Mouse (Mus musculus): ENCODE results near the gene Gba2. TPM values are rescaled to one million over a fixed set of nuclear protein-coding genes. Genes with fewer than 3 reads are reported as not detected.

The Gba2 gene
- total RNA-seq, 2 experiments from 2014 or later, result 58.8 to 65.2 TPM

DNA sequence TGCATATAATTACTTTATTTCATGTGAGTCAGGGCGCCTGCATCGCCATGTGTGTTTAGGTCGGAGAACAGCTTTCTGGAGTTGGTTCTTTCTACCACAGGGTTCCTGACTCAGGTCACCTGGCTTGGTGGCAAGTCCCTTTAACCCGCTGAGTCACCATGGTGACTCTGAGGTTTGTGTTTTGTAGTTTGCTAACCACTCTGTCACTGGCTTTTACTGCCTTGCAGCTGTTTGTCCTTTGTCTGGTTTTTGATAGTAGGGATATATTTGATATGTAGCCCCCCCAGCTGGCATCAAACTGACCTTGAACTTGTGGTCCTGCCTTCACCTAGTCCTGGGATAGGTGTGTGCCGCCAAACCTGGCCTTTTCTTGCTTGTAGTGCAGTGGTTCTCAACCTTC lies 3.6 kb upstream of the Gba2 start:
- DNase-seq (ENCODE audit: low spot score in 2 of 2), result no peak

DNA sequence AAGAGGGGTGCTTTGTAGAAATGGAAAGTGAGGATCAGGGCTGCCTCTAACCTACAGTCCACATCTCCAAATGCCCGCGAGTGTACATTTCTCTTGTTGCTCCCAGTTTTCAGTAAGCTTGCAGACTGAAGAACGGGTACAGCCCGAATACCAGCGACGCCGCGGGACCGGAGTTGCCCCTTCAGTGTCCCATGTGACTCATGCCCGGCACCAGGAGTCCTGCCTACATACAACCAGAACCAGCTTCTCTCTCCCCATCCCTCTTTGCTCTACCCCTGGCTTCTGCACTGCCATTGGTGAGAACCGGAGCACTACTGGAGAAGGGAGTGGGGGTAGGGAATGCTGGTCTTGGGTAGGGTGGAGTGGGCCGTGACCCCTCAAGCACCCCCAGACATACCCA lies 2.7 kb upstream of the Gba2 start:
- no peak for DNase-seq (ENCODE audit: low spot score in 2 of 2)

DNA sequence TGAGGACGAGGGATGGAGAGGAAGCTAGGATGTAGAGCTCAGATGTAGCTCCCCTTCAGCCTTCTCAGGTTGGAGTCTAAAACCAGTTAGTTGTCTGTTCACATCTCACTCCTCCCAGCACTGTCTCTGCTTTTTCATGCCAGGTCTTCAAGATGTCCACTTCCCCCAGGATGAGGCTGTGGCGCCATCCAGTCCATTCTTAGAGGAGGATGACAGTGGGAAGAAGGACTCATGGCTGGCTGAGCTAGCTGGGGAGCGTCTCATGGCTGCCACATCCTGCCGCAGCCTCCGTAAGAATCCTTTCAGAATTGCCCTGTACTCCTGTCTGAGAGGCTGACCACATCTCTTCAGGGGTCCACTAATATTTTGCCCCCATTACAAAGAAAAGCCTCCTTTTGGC lies 2.0 kb upstream of the Gba2 start:
- no peak for DNase-seq (ENCODE audit: low spot score in 2 of 2)

DNA sequence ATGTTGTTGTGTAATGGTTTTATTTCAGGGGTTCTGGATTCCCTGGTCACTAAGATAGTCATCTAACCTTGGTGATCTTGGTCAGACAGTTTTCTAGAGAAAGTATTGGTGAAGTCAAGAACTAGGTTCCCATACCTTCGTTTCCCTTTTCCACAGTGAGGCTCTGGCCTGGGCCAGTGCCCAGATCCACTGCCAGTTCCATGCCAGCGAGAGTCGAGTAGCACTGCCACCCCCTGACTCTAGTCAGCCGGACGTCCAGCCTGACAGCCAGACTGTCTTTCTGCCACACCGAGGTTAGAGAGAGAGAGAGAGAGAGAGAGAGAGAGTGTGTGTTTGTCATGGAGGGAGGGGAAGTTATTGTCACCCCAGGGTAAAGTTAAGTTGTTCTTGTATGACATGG lies 1.1 kb upstream of the Gba2 start:
- no peak for DNase-seq (ENCODE audit: low spot score in 2 of 2)

- no peak for DNase-seq (ENCODE audit: low spot score in 2 of 2)
These were observed 583 bp upstream of the Gba2 start for GRCm38 (mm10) chr4:43579256-43579655.

DNA sequence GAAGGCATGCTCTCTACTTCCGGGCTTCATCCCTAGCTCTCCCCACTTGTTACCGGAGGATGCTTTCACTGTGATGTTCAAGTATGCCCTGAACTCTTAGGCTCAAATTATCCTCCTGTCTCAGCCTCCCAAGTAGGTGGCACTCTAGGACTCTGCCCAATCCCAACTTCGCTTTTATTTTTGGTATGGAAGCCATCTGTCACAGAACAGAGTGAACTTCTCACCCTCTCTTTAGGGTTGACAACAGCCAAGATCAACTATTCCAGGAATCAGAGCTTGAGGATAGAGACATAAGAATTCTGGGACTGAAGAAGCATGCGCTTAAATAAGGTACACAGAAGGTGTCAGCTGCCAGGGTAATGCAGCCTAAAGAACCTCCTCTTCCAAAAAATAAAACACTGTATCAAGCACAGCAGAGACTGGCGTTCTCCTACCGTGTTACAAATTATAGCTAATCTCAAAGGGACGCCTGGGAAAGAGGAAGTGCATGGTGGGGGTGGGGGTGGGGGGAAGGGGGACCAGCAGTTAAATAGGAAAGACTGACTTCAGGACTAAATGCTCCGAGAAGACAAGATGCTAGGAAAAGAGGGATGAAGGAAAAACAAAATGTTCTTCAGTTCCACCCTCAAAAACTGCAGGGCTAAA lies 1.3 kb downstream of the Gba2 start:
- peak in 1 of 2 experiments; percentile 49 for DNase-seq (ENCODE audit: low spot score in 2 of 2)

DNA sequence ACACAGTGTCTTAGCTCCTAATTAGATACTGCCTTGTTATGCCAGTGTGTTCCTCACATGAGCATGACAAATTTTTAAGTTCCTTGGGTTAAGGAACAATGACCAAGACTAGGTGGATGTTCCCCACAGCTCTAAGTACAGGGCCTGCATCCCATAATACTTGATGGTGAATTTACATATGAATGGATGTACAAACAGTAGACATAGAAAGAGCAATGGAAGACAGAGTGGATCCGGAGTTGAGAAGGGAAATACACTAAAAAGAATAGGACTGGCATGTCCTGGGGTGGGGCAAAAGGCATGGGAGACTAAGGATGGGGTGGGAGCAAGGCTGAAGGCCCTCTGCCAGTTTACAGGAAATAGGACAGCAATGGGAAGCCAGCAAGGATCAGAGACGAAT lies 3.3 kb downstream of the Gba2 start:
- DNase-seq (ENCODE audit: low spot score in 2 of 2), result no peak

DNA sequence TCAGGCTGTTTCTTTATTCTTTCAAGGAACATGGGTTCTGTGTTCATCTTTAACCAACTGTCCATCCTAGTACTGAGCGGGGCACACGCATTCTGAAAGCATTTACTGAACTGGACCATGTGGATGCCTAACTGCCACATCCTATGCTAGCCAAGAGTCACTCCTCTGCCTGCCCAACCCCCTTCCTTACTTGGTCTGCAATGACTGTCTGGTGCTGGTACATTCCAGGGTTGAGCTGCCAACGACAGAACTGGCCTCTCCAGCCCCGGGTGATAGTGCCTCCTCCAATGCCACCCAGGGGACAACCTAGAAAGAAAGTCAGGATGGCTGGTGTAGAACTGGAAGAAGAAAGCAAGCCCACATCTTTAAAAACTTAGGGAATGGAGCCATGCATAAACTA lies 5.1 kb downstream of the Gba2 start:
- DNase-seq (ENCODE audit: low spot score in 2 of 2), result no peak

GRCm38 (mm10) chr4:43571395-43572045 lies 7.2 kb downstream of the Gba2 start:
- no peak for DNase-seq (ENCODE audit: low spot score in 2 of 2)

- DNase-seq (ENCODE audit: low spot score in 2 of 2), result no peak
These were observed 11.5 kb downstream of the Gba2 start for GRCm38 (mm10) chr4:43567140-43567539.

GRCm38 (mm10) chr4:43564231-43564630 lies 14.4 kb downstream of the Gba2 start:
- DNase-seq (ENCODE audit: low spot score in 2 of 2), result no peak

GRCm38 (mm10) chr4:43563601-43563875 lies 15.1 kb downstream of the Gba2 start:
- DNase-seq (ENCODE audit: low spot score in 2 of 2), result no peak

GRCm38 (mm10) chr4:43562769-43563600 lies 15.7 kb downstream of the Gba2 start:
- peak in 1 of 2 experiments; percentile 15 for DNase-seq (ENCODE audit: low spot score in 2 of 2)

DNA sequence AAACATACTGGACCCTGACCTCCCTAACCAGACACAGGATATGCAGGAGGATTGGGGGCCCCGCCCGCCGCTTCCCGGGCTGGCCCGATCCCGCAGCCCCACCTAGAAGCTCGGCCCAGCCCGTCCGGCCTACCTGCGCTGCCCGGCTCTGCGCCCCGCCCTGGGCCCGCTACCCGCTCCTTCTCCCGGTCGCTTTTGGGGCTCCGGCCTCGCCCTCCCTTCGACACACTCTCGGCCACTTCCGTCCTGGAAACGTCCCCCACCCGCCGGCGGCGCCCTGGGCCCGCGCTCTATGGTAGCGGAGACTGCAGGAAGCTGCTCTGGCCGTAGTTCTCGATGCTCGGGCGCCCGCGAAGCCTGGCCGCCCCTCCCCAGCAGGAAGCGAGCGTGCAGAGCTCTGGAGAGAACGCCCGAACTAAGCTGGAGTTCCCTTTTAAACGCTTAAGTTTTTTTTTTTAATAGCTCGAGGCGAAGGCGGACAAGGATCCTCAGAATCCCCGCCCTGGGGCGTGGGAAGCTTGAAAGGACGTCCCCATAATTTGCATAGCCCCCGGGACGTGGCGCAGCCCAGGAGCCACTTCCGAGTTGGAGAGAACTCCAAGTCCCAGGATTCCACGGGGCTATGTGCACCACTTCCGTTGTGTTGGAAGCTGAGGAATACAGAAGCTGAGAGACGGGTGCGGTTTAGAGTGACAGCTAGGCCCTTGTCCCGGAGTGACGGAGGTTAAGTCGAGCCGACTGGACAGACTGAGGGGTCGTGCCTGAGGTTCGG lies 16.5 kb downstream of the Gba2 start, which contains the start of the genes Creb3 and Tln1:
Gene Creb3, plus strand, starts transcription at position 336 of the 772 bp plus-strand sequence.
Gene Tln1, minus strand, starts transcription at position 695 of the 772 bp plus-strand sequence.
- peak; percentile 95 to 98 for DNase-seq (ENCODE audit: low spot score in 2 of 2)

DNA sequence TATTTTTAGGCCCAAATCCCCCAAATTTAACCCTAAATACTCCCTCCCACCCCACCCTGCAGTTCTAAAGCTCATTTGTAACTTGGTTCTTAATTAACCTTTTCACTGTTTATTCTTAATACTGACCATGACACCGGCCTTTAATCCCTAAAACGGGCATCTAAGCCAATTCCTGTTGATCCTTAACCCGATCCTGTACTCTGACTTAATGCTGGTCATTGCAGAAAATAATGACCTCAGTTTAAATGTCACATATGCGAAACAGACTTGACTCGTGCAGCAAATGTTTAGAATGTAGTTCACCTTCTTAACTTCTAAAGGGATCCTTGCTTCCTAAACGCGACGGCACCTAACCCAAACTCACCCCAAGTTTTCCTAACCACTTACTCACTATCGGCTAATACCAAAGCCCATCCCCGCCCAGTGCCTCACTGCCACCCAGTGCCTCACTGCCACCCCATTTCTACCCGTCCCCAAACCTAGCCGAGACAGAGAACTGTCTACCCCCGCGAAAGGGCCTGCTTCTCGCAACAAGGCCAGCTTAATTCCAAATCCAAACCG lies 17.2 kb downstream of the Gba2 start:
- no peak for DNase-seq (ENCODE audit: low spot score in 2 of 2)

GRCm38 (mm10) chr4:43560976-43561375 lies 17.7 kb downstream of the Gba2 start:
- DNase-seq (ENCODE audit: low spot score in 2 of 2), result no peak

DNA sequence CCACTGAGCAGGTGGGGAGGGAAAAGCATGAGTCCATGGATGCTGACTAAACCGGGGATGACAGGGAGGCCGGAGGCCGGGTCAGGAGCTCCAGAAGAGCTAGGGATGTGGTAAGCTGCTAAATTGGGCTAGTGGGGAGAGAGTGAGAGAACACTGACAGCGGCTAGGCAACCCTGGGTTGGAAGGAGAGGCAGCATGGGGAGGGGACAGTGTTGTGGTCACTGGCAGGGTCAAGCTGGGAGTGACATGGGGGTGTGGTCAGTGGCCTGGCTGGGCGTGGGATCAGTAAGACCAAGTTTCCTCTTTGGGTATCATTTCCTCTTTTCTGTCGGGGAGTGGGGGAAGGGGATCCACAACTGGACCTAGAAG lies 18.4 kb downstream of the Gba2 start:
- no peak for DNase-seq (ENCODE audit: low spot score in 2 of 2)

DNA sequence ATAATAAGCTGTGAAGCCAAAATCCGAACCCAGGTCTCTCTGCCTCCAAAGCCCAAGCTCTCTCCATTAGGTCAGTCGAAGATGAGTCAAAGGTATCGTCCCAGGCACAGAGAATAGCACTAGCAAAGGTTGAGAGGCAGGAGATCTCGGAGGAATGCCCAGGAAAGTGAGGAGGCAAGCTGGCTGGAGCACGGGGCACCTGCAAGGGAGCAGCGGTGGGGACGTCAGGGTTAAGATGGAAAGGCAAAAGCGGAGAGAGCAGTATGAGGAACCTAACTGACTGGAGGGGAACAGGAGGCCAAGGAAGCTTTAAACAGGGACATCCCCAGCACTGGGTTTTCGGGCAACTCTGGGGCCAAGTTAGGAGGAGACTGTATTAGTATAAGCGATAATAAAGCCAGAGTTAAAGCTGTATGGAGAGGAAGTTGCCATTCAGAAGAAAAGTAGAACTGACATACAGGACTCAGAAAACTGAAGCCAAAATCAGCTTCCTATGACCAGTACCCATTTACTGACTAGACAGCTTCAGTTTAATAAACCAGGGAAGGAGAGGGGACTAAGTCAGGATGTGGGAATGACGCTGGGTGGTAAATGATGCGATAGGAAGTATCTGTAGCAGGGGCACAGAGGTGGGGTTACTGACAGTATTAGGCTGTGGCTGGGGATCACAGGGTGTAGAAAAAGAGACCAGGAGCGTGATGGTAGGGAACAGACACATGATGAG lies 19.0 kb downstream of the Gba2 start:
- DNase-seq (ENCODE audit: low spot score in 2 of 2), result no peak

DNA sequence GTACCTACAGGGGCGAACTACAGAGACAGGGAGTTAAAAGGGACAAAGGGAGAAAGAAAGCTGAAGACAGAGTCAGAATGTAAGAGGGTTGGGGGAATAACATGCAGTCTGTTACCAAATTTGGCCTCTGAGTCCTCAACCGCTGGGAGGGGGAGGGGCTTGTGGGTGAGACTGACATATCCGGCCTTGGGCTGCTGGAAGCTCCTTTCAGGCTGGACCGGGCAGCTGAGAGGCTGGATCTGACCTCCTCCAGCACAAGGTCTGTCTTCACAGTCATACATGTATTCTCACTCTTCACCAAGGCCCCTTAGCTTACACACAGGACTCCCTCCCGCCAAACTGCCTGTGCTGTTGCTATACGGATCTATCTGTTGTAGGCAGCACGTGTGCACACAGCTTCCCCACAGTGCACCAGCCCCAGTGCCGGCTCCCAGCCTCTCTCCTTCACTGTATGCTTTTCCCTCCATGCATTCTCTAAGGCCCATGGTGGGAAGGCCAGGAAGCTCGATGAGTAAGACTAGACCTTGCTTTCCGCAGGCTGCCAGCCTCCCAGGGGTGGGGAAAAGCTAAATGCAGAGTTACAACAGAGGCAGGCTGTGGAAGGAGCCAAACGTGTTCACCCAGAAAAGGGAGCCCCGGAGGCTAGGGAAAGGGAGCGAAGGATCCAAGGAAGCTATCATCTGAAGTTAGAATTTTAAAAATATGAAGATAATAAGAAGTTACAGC lies 19.9 kb downstream of the Gba2 start:
- no peak for DNase-seq (ENCODE audit: low spot score in 2 of 2)

DNA sequence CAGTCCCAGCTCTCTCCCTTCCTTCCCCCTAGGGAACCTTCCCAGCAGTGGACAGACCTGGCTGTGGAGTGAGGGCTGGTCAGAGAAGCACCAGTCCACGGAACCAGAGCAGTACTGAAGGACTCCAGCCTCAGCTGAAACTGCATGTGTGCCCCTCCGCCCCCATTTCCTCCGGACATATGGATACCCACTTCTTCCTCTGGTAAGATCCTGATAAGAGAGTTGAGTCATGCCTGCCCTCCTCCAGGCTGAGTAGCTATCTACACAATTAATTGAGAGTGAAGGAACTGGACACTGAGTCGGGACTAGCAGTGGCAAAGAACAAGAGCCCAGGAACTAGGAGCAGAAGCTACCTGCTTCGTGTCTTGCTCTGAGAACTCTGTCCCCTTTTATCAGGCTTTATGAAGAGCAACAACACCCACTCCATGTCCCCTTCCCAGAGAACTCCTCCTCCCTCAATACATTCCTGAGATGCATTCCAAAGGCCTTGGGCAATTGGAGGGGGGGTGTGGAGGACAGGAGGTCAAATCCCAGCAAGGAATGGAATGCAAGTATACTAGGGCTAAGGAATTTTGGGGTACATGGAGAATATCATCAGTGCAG lies 20.5 kb downstream of the Gba2 start:
- DNase-seq (ENCODE audit: low spot score in 2 of 2), result no peak

Measured in layer of hippocampus, adult 18-20 months (tissue).